Mouse (Mus musculus): ENCODE data around the gene Ccdc7a. TPM values are rescaled to one million over a fixed set of nuclear protein-coding genes. Genes with fewer than 3 reads are reported as not detected.
"Not testable (repeated sequence)": the region's sequence is repeated elsewhere in the genome, so short reads cannot be mapped to it uniquely, and the experiment has no call there.

The Ccdc7a gene
- not detected in 2 replicates for polyA plus RNA-seq (2015; fragmentation: Nextera tagmentation; extraction: Ambion mirVana)

DNA sequence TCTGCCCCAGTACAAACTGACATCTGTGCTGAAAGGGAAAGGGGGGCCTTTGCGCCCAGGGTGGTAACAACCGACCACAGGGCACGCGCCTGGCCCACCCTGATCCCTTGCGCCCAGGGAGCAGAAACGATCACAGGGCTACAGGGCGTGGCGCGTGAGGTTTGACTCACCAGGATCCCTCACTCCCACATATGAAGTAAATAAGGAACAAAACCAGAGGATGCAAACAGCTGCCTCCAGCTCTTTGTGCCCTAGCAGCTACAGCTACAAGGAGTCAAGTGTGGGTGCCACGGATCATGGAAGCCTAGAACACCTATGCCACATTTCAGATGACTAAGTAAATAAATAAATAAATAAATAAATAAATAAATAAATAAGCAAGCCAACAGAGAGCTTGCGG, at the start of gene Ccdc7a:
Gene Ccdc7a, minus strand, starts transcription at position 101 of the 400 bp plus-strand sequence.
- 58% methylated on average over 2 of the region's 11 CpGs for WGBS (ENCODE audit: insufficient replicate concordance)
- not testable (repeated sequence) for H3K36me3 ChIP-seq (ENCODE audit: control insufficient read depth, insufficient read depth); H3K4me2 ChIP-seq (ENCODE audit: low read depth, low read length); H3K27ac ChIP-seq (ENCODE audit: low read length); H3K4me3 ChIP-seq (ENCODE audit: low read depth, low read length); H3K9me3 ChIP-seq (replicated peaks; ENCODE audit: control insufficient read depth, low read length); H3K9ac ChIP-seq (ENCODE audit: low read depth, low read length); H3K4me1 ChIP-seq (ENCODE audit: control insufficient read depth, low read depth, low read length); H3K27me3 ChIP-seq (ENCODE audit: control insufficient read depth, insufficient read depth, low read depth, low read length); ATAC-seq (ENCODE audit: low read depth)

GRCm38 (mm10) chr8:129066834-129067233, 1.5 kb upstream of the Ccdc7a start, which contains the start of gene Ccdc7b:
TSS of gene Ccdc7b (plus strand) at chr8:129067134.
- H3K27me3 ChIP-seq (ENCODE audit: control insufficient read depth, insufficient read depth, low read depth, low read length); H3K4me2 ChIP-seq (ENCODE audit: low read depth, low read length); H3K4me1 ChIP-seq (ENCODE audit: control insufficient read depth, low read depth, low read length); H3K9ac ChIP-seq (ENCODE audit: low read depth, low read length); ATAC-seq (ENCODE audit: low read depth); H3K27ac ChIP-seq (ENCODE audit: low read length); H3K4me3 ChIP-seq (ENCODE audit: low read depth, low read length); H3K9me3 ChIP-seq (replicated peaks; ENCODE audit: control insufficient read depth, low read length); H3K36me3 ChIP-seq (ENCODE audit: control insufficient read depth, insufficient read depth): not testable (repeated sequence)
- 57% methylated on average over 1 of the region's 10 CpGs for WGBS (ENCODE audit: insufficient replicate concordance)

- Histone ChIP-seq H3K27ac (ENCODE audit: low read length) (no peak overlapping the region), H3K27me3 (ENCODE audit: control insufficient read depth, insufficient read depth, low read depth, low read length) (no peaks in the 10 kb centered on the region), H3K4me1 (ENCODE audit: control insufficient read depth, low read depth, low read length) (no peaks in the 10 kb centered on the region), H3K36me3 (ENCODE audit: control insufficient read depth, insufficient read depth) (no peaks in the 10 kb centered on the region), H3K4me2 (ENCODE audit: low read depth, low read length) (no peak overlapping the region), H3K9me3 (replicated peaks; ENCODE audit: control insufficient read depth, low read length) (no peaks in the 10 kb centered on the region), H3K9ac (ENCODE audit: low read depth, low read length) (no peak overlapping the region), H3K4me3 (ENCODE audit: low read depth, low read length) (no peak overlapping the region)
- WGBS (ENCODE audit: insufficient replicate concordance) = 67% methylated on average over 1 of the region's 1 CpGs
- no peak for ATAC-seq (ENCODE audit: low read depth)
These were observed 73.9 kb downstream of the Ccdc7a start for GRCm38 (mm10) chr8:128991389-128991788.

- H3K27me3 ChIP-seq (ENCODE audit: control insufficient read depth, insufficient read depth, low read depth, low read length); H3K4me3 ChIP-seq (ENCODE audit: low read depth, low read length); H3K36me3 ChIP-seq (ENCODE audit: control insufficient read depth, insufficient read depth); H3K9ac ChIP-seq (ENCODE audit: low read depth, low read length); H3K4me1 ChIP-seq (ENCODE audit: control insufficient read depth, low read depth, low read length); ATAC-seq (ENCODE audit: low read depth); H3K4me2 ChIP-seq (ENCODE audit: low read depth, low read length); H3K27ac ChIP-seq (ENCODE audit: low read length); H3K9me3 ChIP-seq (replicated peaks; ENCODE audit: control insufficient read depth, low read length): not testable (repeated sequence)
- 59% methylated on average over 11 of the region's 11 CpGs for WGBS (ENCODE audit: insufficient replicate concordance)
These were observed 116.4 kb downstream of the Ccdc7a start for GRCm38 (mm10) chr8:128948941-128949340.

DNA sequence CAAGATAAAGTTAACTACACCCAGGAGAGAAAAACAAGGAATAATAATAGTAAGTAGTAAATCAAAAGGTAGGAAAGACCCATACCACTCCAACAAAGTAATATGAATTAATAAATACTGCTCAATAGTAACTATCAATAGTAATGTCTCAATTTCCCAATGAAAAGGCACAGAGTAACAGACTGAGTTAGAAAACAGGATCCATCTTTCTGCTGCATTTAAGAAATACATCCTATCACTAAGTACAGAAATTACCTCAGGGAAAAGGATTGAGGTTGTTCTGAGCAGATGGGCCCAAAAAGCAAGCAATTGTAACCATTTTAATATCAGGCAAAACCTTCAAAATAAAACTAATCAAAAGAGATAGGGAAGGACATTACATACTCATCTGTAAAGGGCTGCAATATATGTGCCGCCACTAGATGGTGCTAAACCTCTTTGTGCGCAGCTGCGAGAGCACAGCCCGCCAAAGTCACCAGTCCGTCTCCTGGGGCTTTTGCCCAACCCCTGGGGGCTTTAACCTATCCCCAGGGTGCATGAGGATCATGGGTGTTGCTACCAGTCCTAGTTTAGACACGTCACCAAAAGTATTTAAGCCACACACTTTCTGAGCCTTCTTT, 124.2 kb downstream of the Ccdc7a start:
- not testable (repeated sequence) for H3K4me3 ChIP-seq (ENCODE audit: low read depth, low read length); H3K27ac ChIP-seq (ENCODE audit: low read length); H3K9ac ChIP-seq (ENCODE audit: low read depth, low read length); H3K9me3 ChIP-seq (replicated peaks; ENCODE audit: control insufficient read depth, low read length); H3K36me3 ChIP-seq (ENCODE audit: control insufficient read depth, insufficient read depth); ATAC-seq (ENCODE audit: low read depth); H3K27me3 ChIP-seq (ENCODE audit: control insufficient read depth, insufficient read depth, low read depth, low read length); H3K4me1 ChIP-seq (ENCODE audit: control insufficient read depth, low read depth, low read length); H3K4me2 ChIP-seq (ENCODE audit: low read depth, low read length)
- WGBS (ENCODE audit: insufficient replicate concordance) = 0% methylated on average over 6 of the region's 6 CpGs

- Histone ChIP-seq H3K9me3 (replicated peaks; ENCODE audit: control insufficient read depth, low read length) (no peaks in the 10 kb centered on the region), H3K9ac (ENCODE audit: low read depth, low read length) (no peak overlapping the region), H3K4me2 (ENCODE audit: low read depth, low read length) (no peak overlapping the region), H3K36me3 (ENCODE audit: control insufficient read depth, insufficient read depth) (no peaks in the 10 kb centered on the region), H3K27ac (ENCODE audit: low read length) (no peak overlapping the region), H3K27me3 (ENCODE audit: control insufficient read depth, insufficient read depth, low read depth, low read length) (no peaks in the 10 kb centered on the region), H3K4me1 (ENCODE audit: control insufficient read depth, low read depth, low read length) (no peaks in the 10 kb centered on the region), H3K4me3 (ENCODE audit: low read depth, low read length) (no peak overlapping the region)
- 40% methylated on average over 4 of the region's 4 CpGs for WGBS (ENCODE audit: insufficient replicate concordance)
- ATAC-seq (ENCODE audit: low read depth) = no peak
These were observed 131.9 kb downstream of the Ccdc7a start for GRCm38 (mm10) chr8:128933446-128933845.

GRCm38 (mm10) chr8:128882719-128883118, 182.6 kb downstream of the Ccdc7a start:
- no peak overlapping the region for H3K9ac ChIP-seq (ENCODE audit: low read depth, low read length)
- no peaks in the 10 kb centered on the region for H3K36me3 ChIP-seq (ENCODE audit: control insufficient read depth, insufficient read depth)
- WGBS (ENCODE audit: insufficient replicate concordance) = 31% methylated on average over 3 of the region's 3 CpGs
- no peaks in the 10 kb centered on the region for H3K4me1 ChIP-seq (ENCODE audit: control insufficient read depth, low read depth, low read length)
- no peak for ATAC-seq (ENCODE audit: low read depth)
- H3K4me2 ChIP-seq (ENCODE audit: low read depth, low read length) = no peak overlapping the region
- H3K9me3 ChIP-seq (replicated peaks; ENCODE audit: control insufficient read depth, low read length) = no peaks in the 10 kb centered on the region
- H3K4me3 ChIP-seq (ENCODE audit: low read depth, low read length) = no peak overlapping the region
- no peaks in the 10 kb centered on the region for H3K27me3 ChIP-seq (ENCODE audit: control insufficient read depth, insufficient read depth, low read depth, low read length)
- no peak overlapping the region for H3K27ac ChIP-seq (ENCODE audit: low read length)

DNA sequence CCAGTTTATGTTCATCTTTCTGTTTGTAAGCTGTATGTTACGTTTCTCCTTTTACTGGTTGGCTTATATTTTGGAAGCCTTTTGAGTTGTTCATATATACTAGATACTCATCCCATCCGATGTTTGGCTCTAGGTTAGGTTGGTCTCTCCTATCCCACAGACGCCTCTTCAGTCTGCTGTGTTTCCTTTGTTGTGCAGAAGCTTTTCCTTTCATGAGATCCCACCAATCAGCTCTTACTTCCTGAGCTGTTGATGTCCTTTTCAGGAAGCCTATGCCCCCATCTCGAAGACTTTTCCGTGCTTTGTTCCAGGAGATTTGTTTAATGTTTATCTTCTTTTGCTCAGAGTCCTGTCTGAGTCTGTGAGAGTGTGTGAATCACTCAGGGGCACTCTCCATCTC, 221.6 kb downstream of the Ccdc7a start:
- no peaks in the 10 kb centered on the region for H3K27me3 ChIP-seq (ENCODE audit: control insufficient read depth, insufficient read depth, low read depth, low read length)
- WGBS (ENCODE audit: insufficient replicate concordance) = 19% methylated on average over 5 of the region's 5 CpGs

GRCm38 (mm10) chr8:128812521-128812920, 252.8 kb downstream of the Ccdc7a start:
- no peak for ATAC-seq (ENCODE audit: low read depth)
- 47% methylated on average over 4 of the region's 4 CpGs for WGBS (ENCODE audit: insufficient replicate concordance)

More for the DNA sequence above, 221.6 kb downstream of the Ccdc7a start:
- Histone ChIP-seq H3K4me3 (ENCODE audit: low read depth, low read length) (no peak overlapping the region), H3K4me1 (ENCODE audit: control insufficient read depth, low read depth, low read length) (no peaks in the 10 kb centered on the region), H3K36me3 (ENCODE audit: control insufficient read depth, insufficient read depth) (no peaks in the 10 kb centered on the region), H3K27ac (ENCODE audit: low read length) (no peak overlapping the region), H3K9me3 (replicated peaks; ENCODE audit: control insufficient read depth, low read length) (no peaks in the 10 kb centered on the region), H3K4me2 (ENCODE audit: low read depth, low read length) (no peak overlapping the region), H3K9ac (ENCODE audit: low read depth, low read length) (no peak overlapping the region)
- no peak for ATAC-seq (ENCODE audit: low read depth)

More at GRCm38 (mm10) chr8:128812521-128812920, 252.8 kb downstream of the Ccdc7a start:
- no peak overlapping the region for H3K27ac ChIP-seq (ENCODE audit: low read length)
- no peaks in the 10 kb centered on the region for H3K4me1 ChIP-seq (ENCODE audit: control insufficient read depth, low read depth, low read length)
- H3K9ac ChIP-seq (ENCODE audit: low read depth, low read length) = no peak overlapping the region
- H3K4me3 ChIP-seq (ENCODE audit: low read depth, low read length) = no peak overlapping the region
- H3K4me2 ChIP-seq (ENCODE audit: low read depth, low read length) = no peak overlapping the region
- no peaks in the 10 kb centered on the region for H3K27me3 ChIP-seq (ENCODE audit: control insufficient read depth, insufficient read depth, low read depth, low read length)
- H3K36me3 ChIP-seq (ENCODE audit: control insufficient read depth, insufficient read depth) = no peaks in the 10 kb centered on the region
- no peaks in the 10 kb centered on the region for H3K9me3 ChIP-seq (replicated peaks; ENCODE audit: control insufficient read depth, low read length)

Measured in liver, embryonic 16.5 days (tissue).